Mouse (Mus musculus): ENCODE results near the gene Glra3. TPM values are rescaled to one million over a fixed set of nuclear protein-coding genes. Genes with fewer than 3 reads are reported as not detected.

The Glra3 gene
- polyA plus RNA-seq (2016; fragmentation: Nextera tagmentation; extraction: Ambion mirVana): 0.04 and 0.05 TPM in 2 replicates

DNA sequence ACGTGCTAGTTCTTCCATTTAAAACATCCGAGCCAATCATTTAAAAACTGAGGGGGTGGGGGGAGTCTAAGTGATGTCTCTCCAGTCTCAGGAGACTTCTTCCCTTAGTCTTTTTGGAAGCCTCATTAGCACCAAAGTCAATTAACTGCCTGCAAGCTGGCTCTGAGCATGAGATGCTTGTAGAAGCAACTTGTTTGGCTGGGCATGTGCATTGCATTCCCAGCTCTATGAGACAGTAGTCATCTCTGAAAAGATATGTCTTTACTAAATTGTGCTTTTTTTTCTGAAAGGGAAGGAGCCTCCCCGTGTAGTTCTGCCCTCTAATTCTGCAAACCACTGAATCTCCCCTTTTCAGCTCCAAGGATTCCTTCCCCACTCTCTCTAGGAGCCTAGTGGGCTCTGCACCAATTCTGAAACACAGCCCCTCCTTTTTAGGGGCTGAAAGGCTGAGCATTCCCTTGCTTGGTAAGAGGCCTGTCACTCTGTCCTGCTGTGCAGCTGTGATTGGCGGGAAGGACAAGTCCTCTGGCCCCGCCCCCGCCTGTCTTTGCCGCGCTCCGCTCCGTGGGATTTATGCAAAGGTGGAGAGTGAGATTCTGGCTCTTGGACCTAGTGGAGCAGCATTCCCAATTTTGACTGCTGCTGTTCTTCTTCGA is at the start of gene Glra3:
Gene Glra3, plus strand, starts transcription at position 591 of the 656 bp plus-strand sequence.
- no peaks in the 10 kb centered on the region for H3K9me3 ChIP-seq
- H3K27ac ChIP-seq: no peak within 1 kb of the TSS
- H3K27me3 ChIP-seq: no peaks in the 10 kb centered on the region
- H3K36me3 ChIP-seq: no peaks in the 10 kb centered on the region
- peak within 1 kb of the TSS; percentile 21; the same call in 1 of the 2 replicates for H3K4me3 ChIP-seq (replicated peaks)
- H3K4me2 ChIP-seq: peak within 1 kb of the TSS; percentile 53
- H3K4me1 ChIP-seq (replicated peaks): peaks cover 6% of the 10 kb centered on the region
- ATAC-seq (ENCODE audit: insufficient number of reproducible peaks, insufficient read depth, low FRiP score, low TSS enrichment, low read depth): peak; percentile 52; the same call in 1 of the 2 replicates
- WGBS: 15% methylated on average over 11 of the region's 11 CpGs
- H3K9ac ChIP-seq (replicated peaks): no peak within 1 kb of the TSS

DNA sequence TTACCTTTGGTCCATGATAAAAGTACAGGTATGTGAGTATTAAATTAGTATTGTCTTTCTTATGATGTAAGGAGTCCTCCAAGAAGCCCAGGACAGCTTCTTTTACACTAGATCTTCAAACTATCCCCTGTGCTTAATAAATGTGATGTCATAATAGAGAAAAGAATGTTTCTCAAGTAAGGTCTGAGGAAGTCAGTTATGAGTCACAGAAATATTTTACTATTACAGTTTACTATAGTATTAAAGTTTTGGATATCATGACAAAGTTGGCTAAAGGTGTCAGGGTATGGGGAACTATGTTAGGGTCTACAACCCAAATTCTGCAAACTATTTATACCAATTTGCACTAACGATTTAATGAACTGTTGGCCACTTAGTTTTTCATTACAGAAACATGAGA is 33.4 kb upstream of the Glra3 start, which contains the start of gene Adam29:
Gene Adam29, minus strand, starts transcription at position 101 of the 400 bp plus-strand sequence.
- Histone ChIP-seq H3K27ac (no peak within 1 kb of the TSS), H3K36me3 (no peaks in the 10 kb centered on the region), H3K4me3 (replicated peaks) (no peak within 1 kb of the TSS), H3K9ac (replicated peaks) (no peak within 1 kb of the TSS), H3K9me3 (no peaks in the 10 kb centered on the region), H3K27me3 (no peaks in the 10 kb centered on the region), H3K4me1 (replicated peaks) (no peaks in the 10 kb centered on the region), H3K4me2 (no peak within 1 kb of the TSS)
- 71% methylated on average over 1 of the region's 1 CpGs for WGBS
- ATAC-seq (ENCODE audit: insufficient number of reproducible peaks, insufficient read depth, low FRiP score, low TSS enrichment, low read depth): no peak

DNA sequence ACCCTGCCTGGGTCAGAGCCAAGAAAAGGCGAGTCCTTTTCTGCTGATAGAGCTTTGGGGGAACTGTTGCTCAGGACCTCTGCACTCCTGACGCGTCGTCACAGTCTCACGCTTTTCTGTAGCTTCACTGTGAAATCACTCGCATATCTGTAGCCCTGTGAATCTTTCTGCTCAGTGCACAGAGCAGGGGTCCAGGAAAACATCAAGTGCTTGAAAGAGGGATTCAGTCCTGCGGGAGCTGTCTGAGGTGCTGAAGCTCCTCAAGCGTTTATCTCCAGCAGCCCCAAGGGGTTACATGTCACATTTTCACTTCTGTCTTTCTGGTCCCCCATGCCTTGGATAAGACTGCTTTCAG is 243 bp downstream of the Glra3 start:
- 2% methylated on average over 8 of the region's 8 CpGs for WGBS
- peak overlapping the region; percentile 21; the same call in 1 of the 2 replicates for H3K4me3 ChIP-seq (replicated peaks)
- peak; percentile 76; the same call in 1 of the 2 replicates for ATAC-seq (ENCODE audit: insufficient number of reproducible peaks, insufficient read depth, low FRiP score, low TSS enrichment, low read depth)

DNA sequence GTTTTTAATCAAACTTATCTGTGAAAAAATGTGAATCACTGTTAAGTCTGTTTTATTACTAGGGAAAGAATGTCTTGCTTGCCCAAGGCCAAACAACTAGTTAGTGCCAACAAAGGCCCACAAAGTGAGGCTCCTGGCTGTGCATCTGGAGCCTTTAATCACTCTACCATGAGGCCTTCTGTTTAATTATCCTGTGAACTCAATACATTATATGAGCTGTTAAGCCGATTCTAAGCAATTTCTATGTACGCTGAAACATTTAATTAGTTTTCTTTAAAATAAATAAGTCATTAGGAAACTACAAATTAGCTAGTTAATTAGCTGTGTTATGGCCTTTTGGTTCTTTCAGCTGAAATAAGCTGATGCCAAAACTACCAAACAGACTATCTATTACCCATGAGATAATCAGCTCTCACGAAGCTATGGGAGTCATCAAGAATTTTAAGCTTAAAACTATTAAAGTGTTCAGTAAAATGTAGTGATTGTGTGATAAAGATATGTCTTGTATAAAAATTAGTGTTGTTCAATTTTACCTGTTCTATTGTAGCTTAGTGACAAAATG is 24.6 kb downstream of the Glra3 start:
- no peaks in the 10 kb centered on the region for H3K27me3 ChIP-seq
- no peak for ATAC-seq (ENCODE audit: insufficient number of reproducible peaks, insufficient read depth, low FRiP score, low TSS enrichment, low read depth)
- no peak overlapping the region for H3K4me2 ChIP-seq
- no peak overlapping the region for H3K9ac ChIP-seq (replicated peaks)
- H3K27ac ChIP-seq: no peak overlapping the region
- no peaks in the 10 kb centered on the region for H3K9me3 ChIP-seq
- H3K4me3 ChIP-seq (replicated peaks): no peak overlapping the region
- no peaks in the 10 kb centered on the region for H3K4me1 ChIP-seq (replicated peaks)
- no peaks in the 10 kb centered on the region for H3K36me3 ChIP-seq
- 38% methylated on average over 3 of the region's 3 CpGs for WGBS

More for the DNA sequence above, 243 bp downstream of the Glra3 start:
- H3K27me3 ChIP-seq: no peaks in the 10 kb centered on the region
- peak overlapping the region; percentile 53 for H3K4me2 ChIP-seq
- no peak overlapping the region for H3K9ac ChIP-seq (replicated peaks)
- H3K27ac ChIP-seq: no peak overlapping the region
- no peaks in the 10 kb centered on the region for H3K36me3 ChIP-seq
- no peaks in the 10 kb centered on the region for H3K9me3 ChIP-seq
- peaks cover 6% of the 10 kb centered on the region for H3K4me1 ChIP-seq (replicated peaks)

DNA sequence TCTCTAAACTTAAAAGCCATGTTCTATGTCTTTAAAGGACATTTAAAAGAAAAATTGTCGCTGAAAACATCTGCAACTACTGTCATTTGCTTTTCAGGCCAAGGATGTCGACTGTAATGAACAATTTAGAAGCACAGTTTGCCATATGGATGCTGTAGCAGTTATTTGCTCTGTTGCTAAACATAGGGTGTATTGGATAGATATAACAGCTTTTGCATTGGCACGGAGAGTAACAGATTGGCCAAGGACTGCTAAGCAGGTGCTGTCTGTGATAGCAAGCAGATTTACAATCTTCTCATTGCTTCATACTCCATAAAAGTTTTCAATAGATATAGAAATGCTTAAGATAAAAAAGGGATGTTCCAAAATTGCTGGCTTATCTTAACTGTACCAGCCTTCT is 57.6 kb downstream of the Glra3 start:
- no peaks in the 10 kb centered on the region for H3K27me3 ChIP-seq
- no peaks in the 10 kb centered on the region for H3K4me1 ChIP-seq (replicated peaks)
- H3K9ac ChIP-seq (replicated peaks): no peak overlapping the region
- ATAC-seq (ENCODE audit: insufficient number of reproducible peaks, insufficient read depth, low FRiP score, low TSS enrichment, low read depth): no peak
- H3K4me2 ChIP-seq: no peak overlapping the region
- H3K9me3 ChIP-seq: no peaks in the 10 kb centered on the region
- no peak overlapping the region for H3K4me3 ChIP-seq (replicated peaks)
- H3K36me3 ChIP-seq: no peaks in the 10 kb centered on the region
- 76% methylated on average over 3 of the region's 3 CpGs for WGBS
- no peak overlapping the region for H3K27ac ChIP-seq

DNA sequence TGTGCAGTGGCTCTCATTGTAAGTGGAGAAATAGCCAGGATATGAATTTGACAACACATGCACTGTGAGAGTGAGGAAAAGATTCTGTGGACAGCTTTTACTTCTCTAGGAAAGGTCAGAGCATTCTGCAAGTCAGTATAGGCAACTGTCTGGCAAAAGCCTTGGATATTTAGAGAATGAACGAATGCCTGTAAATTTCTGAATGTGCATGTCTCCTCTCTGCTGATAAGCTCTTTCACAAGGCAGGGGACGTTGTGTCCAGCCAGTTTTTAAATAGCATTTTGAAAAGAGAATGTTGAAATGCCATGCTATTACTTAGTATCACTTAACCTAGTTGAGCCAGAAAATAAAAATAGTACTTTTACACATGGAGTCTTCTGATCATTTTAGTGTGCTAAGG is 114.1 kb downstream of the Glra3 start:
- no peaks in the 10 kb centered on the region for H3K27me3 ChIP-seq
- WGBS: 74% methylated on average over 2 of the region's 2 CpGs
- ATAC-seq (ENCODE audit: insufficient number of reproducible peaks, insufficient read depth, low FRiP score, low TSS enrichment, low read depth): no peak
- no peaks in the 10 kb centered on the region for H3K9me3 ChIP-seq
- H3K4me3 ChIP-seq (replicated peaks): no peak overlapping the region
- H3K27ac ChIP-seq: no peak overlapping the region
- no peaks in the 10 kb centered on the region for H3K36me3 ChIP-seq
- no peaks in the 10 kb centered on the region for H3K4me1 ChIP-seq (replicated peaks)
- no peak overlapping the region for H3K9ac ChIP-seq (replicated peaks)
- no peak overlapping the region for H3K4me2 ChIP-seq

DNA sequence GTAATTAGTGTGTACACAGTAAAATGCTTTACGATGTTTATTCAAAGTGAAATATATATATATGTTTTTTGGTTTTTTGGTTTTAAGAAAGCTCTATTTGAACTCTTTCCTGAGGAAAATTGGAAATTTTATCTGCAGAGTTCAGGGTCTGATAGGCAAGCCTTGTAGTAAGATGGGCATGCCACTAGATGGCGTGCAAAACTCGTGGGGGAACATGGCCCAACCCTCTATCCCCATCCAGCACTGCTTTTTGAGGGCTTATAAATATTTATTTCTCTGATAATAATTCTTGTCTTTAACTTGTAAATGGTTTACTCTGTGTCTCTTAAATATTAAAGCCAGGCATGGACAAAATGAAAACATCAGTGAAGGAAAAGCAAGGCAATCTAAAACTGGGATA is 122.8 kb downstream of the Glra3 start:
- WGBS: 22% methylated on average over 3 of the region's 3 CpGs

DNA sequence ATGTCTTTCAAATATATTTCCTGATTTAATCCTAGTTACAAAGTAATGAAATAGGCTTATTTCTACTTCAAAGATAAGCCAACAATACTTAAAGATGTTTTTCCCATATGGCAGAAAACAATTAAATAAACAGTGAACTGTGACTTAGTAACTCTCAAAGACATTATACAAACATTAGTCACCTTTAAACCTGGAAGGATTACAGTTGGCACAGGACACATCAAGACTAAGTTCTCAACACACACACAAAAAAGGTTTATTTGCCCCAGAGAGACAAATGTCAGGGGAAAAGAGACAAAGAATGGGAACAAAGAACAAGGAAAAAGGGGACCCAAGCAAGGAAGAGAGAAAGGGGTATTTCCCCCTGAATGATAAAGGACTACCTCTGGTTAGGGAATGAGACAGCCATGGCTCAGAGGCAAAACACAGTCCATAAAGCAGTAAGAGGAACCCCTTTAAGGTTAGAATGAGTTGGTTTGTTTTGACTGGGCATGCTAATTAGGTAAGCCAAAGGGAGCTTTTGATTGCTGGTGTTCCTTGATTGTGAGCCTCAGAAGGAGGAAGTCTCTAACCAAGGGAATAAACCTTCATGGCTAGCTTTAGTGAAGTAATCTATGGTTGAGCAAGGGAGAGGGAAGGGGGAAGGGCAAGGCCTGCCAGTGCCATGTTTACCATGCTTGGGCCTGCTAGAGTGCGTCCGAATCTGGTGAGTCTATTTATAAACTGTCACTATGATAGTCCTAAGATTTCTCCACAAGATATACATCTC is 130.4 kb downstream of the Glra3 start:
- Histone ChIP-seq H3K9ac (replicated peaks) (no peak overlapping the region), H3K4me2 (no peak overlapping the region), H3K9me3 (no peaks in the 10 kb centered on the region), H3K27ac (no peak overlapping the region), H3K4me3 (replicated peaks) (no peak overlapping the region), H3K4me1 (replicated peaks) (no peaks in the 10 kb centered on the region), H3K36me3 (no peaks in the 10 kb centered on the region), H3K27me3 (no peaks in the 10 kb centered on the region)
- no peak for ATAC-seq (ENCODE audit: insufficient number of reproducible peaks, insufficient read depth, low FRiP score, low TSS enrichment, low read depth)
- WGBS: 78% methylated on average over 2 of the region's 2 CpGs

More for the DNA sequence above, 122.8 kb downstream of the Glra3 start:
- Histone ChIP-seq H3K27me3 (no peaks in the 10 kb centered on the region), H3K4me2 (no peak overlapping the region), H3K27ac (no peak overlapping the region), H3K4me1 (replicated peaks) (no peaks in the 10 kb centered on the region), H3K36me3 (no peaks in the 10 kb centered on the region), H3K9me3 (no peaks in the 10 kb centered on the region), H3K4me3 (replicated peaks) (no peak overlapping the region), H3K9ac (replicated peaks) (no peak overlapping the region)
- ATAC-seq (ENCODE audit: insufficient number of reproducible peaks, insufficient read depth, low FRiP score, low TSS enrichment, low read depth): no peak

DNA sequence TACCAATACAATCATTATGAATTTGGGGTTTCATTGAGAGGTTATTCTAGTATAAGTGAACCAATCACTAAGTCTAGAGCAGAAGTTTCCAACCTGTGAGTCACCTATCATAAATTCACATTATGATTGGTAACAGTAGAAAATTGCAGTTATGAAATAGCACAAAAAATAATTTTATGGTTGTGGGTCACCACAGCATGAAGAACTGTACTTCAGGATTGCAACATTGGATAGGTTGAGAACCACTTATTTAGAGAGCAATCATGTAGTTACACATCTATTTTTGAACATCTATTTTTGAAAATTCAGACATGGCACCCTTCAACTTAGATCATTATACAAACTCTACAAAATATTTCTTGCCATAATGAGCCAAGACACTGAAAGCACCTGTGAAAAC is 143.4 kb downstream of the Glra3 start:
- H3K36me3 ChIP-seq: no peaks in the 10 kb centered on the region
- no peak overlapping the region for H3K4me3 ChIP-seq (replicated peaks)
- no peaks in the 10 kb centered on the region for H3K27me3 ChIP-seq
- no peak overlapping the region for H3K9ac ChIP-seq (replicated peaks)
- H3K27ac ChIP-seq: no peak overlapping the region
- H3K4me2 ChIP-seq: no peak overlapping the region
- H3K4me1 ChIP-seq (replicated peaks): no peaks in the 10 kb centered on the region
- no peak for ATAC-seq (ENCODE audit: insufficient number of reproducible peaks, insufficient read depth, low FRiP score, low TSS enrichment, low read depth)
- no peaks in the 10 kb centered on the region for H3K9me3 ChIP-seq

DNA sequence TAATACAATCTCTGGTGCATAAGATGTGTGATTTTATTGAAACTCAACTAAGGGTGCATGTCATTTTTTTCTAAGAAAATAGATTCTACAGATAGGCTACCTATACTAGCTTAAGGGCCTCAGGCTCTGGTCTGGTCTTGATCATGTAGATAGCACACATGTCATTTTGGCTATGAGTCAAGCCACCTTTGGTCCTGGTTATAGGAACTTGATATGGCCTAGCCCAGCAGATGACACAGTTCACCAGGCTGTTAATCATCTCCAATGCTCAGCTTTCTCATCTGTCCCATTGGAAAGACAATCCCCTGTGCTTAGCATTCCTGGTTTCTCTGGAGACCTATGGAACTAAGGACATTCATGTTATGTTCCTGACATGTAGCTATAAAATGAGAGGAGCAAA is 154.1 kb downstream of the Glra3 start:
- no peaks in the 10 kb centered on the region for H3K4me1 ChIP-seq (replicated peaks)
- H3K36me3 ChIP-seq: no peaks in the 10 kb centered on the region
- no peak for ATAC-seq (ENCODE audit: insufficient number of reproducible peaks, insufficient read depth, low FRiP score, low TSS enrichment, low read depth)
- no peak overlapping the region for H3K27ac ChIP-seq
- no peak overlapping the region for H3K9ac ChIP-seq (replicated peaks)
- no peak overlapping the region for H3K4me2 ChIP-seq
- no peaks in the 10 kb centered on the region for H3K27me3 ChIP-seq
- H3K9me3 ChIP-seq: no peaks in the 10 kb centered on the region
- H3K4me3 ChIP-seq (replicated peaks): no peak overlapping the region

DNA sequence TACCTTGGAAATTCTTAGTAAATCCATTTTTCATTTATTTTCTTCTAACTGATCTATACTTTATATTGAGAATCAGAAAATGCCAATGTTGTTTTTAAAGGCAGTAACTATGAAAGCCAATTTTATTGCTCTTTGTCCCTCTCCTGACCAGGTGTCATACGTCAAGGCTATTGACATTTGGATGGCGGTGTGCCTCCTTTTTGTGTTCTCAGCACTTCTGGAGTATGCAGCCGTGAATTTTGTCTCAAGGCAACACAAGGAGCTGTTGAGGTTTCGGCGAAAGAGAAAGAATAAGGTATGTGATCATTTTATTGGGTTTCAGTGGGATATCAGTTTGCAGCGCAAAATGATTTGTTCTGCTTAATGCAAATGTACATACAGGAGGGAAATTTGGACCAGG is 170.0 kb downstream of the Glra3 start:
- WGBS: 89% methylated on average over 6 of the region's 6 CpGs
- ATAC-seq (ENCODE audit: insufficient number of reproducible peaks, insufficient read depth, low FRiP score, low TSS enrichment, low read depth): no peak
- H3K4me1 ChIP-seq (replicated peaks): no peaks in the 10 kb centered on the region

More for the DNA sequence above, 170.0 kb downstream of the Glra3 start:
- H3K27me3 ChIP-seq: no peaks in the 10 kb centered on the region
- H3K27ac ChIP-seq: no peak overlapping the region
- no peaks in the 10 kb centered on the region for H3K9me3 ChIP-seq
- H3K4me2 ChIP-seq: no peak overlapping the region
- no peaks in the 10 kb centered on the region for H3K36me3 ChIP-seq
- H3K4me3 ChIP-seq (replicated peaks): no peak overlapping the region
- H3K9ac ChIP-seq (replicated peaks): no peak overlapping the region
